Mouse (Mus musculus): ENCODE measurements around the gene Plau. TPM values are rescaled to one million over a fixed set of nuclear protein-coding genes. Genes with fewer than 3 reads are reported as not detected.

Plau gene
- polyA plus RNA-seq (2015; fragmentation: Nextera tagmentation; extraction: Ambion mirVana) = 1.0 and 1.7 TPM in 2 replicates

GRCm38 (mm10) chr14:20836171-20836904 lies at the start of gene Plau:
TSS of gene Plau (plus strand) at chr14:20836660.
- 2% methylated on average over 31 of the region's 33 CpGs for WGBS
- Histone ChIP-seq H3K4me1 (ENCODE audit: insufficient read depth, low read depth, low read length) (peaks cover 9% of the 10 kb centered on the region; the same call in 1 of the 2 replicates), H3K9me3 (ENCODE audit: low read length) (no peaks in the 10 kb centered on the region), H3K27ac (ENCODE audit: low read length) (no peak within 1 kb of the TSS), H3K9ac (replicated peaks; ENCODE audit: low read depth) (peak within 1 kb of the TSS; percentile 23; the same call in 1 of the 2 replicates), H3K36me3 (ENCODE audit: insufficient read depth, low read length) (no peaks in the 10 kb centered on the region), H3K27me3 (replicated peaks; ENCODE audit: insufficient read depth, low read length) (no peaks in the 10 kb centered on the region), H3K4me3 (ENCODE audit: low read depth, low read length) (peak within 1 kb of the TSS; percentile 34), H3K4me2 (replicated peaks; ENCODE audit: low read depth, low read length) (peak within 1 kb of the TSS; percentile 73)
- TF ChIP-seq EP300 (IDR thresholded peaks at IDR 0.05) = no peak
- TF ChIP-seq CTCF (IDR thresholded peaks at IDR 0.05) = no peak
- peak; percentile 84 for ATAC-seq
- peak; percentile 66 for DNase-seq (ENCODE audit: low spot score)

GRCm38 (mm10) chr14:20788151-20788550 lies 48.3 kb upstream of the Plau start:
- 86% methylated on average over 3 of the region's 3 CpGs for WGBS
- H3K4me3 ChIP-seq (ENCODE audit: low read depth, low read length) = no peak overlapping the region
- no peaks in the 10 kb centered on the region for H3K9me3 ChIP-seq (ENCODE audit: low read length)
- no peak overlapping the region for H3K4me2 ChIP-seq (replicated peaks; ENCODE audit: low read depth, low read length)
- no peaks in the 10 kb centered on the region for H3K27me3 ChIP-seq (replicated peaks; ENCODE audit: insufficient read depth, low read length)
- TF ChIP-seq EP300 (IDR thresholded peaks at IDR 0.05) (no peak), CTCF (IDR thresholded peaks at IDR 0.05) (no peak)
- H3K27ac ChIP-seq (ENCODE audit: low read length) = no peak overlapping the region
- no peak for DNase-seq (ENCODE audit: low spot score)
- no peak overlapping the region for H3K9ac ChIP-seq (replicated peaks; ENCODE audit: low read depth)
- ATAC-seq = no peak
- peaks cover 25% of the 10 kb centered on the region for H3K4me1 ChIP-seq (ENCODE audit: insufficient read depth, low read depth, low read length)
- H3K36me3 ChIP-seq (ENCODE audit: insufficient read depth, low read length) = 0 out of 2 replicates have a peak, but pooled peaks cover 12% of the 10 kb centered on the region

GRCm38 (mm10) chr14:20789593-20789992 lies 46.9 kb upstream of the Plau start:
- Histone ChIP-seq H3K9me3 (ENCODE audit: low read length) (no peaks in the 10 kb centered on the region), H3K4me1 (ENCODE audit: insufficient read depth, low read depth, low read length) (peaks cover 25% of the 10 kb centered on the region), H3K27me3 (replicated peaks; ENCODE audit: insufficient read depth, low read length) (no peaks in the 10 kb centered on the region), H3K36me3 (ENCODE audit: insufficient read depth, low read length) (0 out of 2 replicates have a peak, but pooled peaks cover 7% of the 10 kb centered on the region), H3K4me3 (ENCODE audit: low read depth, low read length) (no peak overlapping the region), H3K9ac (replicated peaks; ENCODE audit: low read depth) (no peak overlapping the region), H3K27ac (ENCODE audit: low read length) (no peak overlapping the region), H3K4me2 (replicated peaks; ENCODE audit: low read depth, low read length) (no peak overlapping the region)
- ATAC-seq = no peak
- 78% methylated on average over 4 of the region's 4 CpGs for WGBS
- DNase-seq (ENCODE audit: low spot score) = no peak
- no peak for TF ChIP-seq EP300 (IDR thresholded peaks at IDR 0.05)
- TF ChIP-seq CTCF (IDR thresholded peaks at IDR 0.05) = no peak

- Histone ChIP-seq H3K4me2 (replicated peaks; ENCODE audit: low read depth, low read length) (no peak overlapping the region), H3K27me3 (replicated peaks; ENCODE audit: insufficient read depth, low read length) (no peaks in the 10 kb centered on the region), H3K4me3 (ENCODE audit: low read depth, low read length) (no peak overlapping the region), H3K36me3 (ENCODE audit: insufficient read depth, low read length) (0 out of 2 replicates have a peak, but pooled peaks cover 7% of the 10 kb centered on the region), H3K27ac (ENCODE audit: low read length) (no peak overlapping the region), H3K4me1 (ENCODE audit: insufficient read depth, low read depth, low read length) (peaks cover 22% of the 10 kb centered on the region), H3K9ac (replicated peaks; ENCODE audit: low read depth) (no peak overlapping the region), H3K9me3 (ENCODE audit: low read length) (no peaks in the 10 kb centered on the region)
- DNase-seq (ENCODE audit: low spot score) (no peak), ATAC-seq (no peak)
- TF ChIP-seq EP300 (IDR thresholded peaks at IDR 0.05) (no peak), CTCF (IDR thresholded peaks at IDR 0.05) (no peak)
- WGBS = 94% methylated on average over 5 of the region's 5 CpGs
Observed at GRCm38 (mm10) chr14:20790445-20790844, 46.0 kb upstream of the Plau start.

- Histone ChIP-seq H3K4me2 (replicated peaks; ENCODE audit: low read depth, low read length) (no peak overlapping the region), H3K27ac (ENCODE audit: low read length) (no peak overlapping the region), H3K9me3 (ENCODE audit: low read length) (no peaks in the 10 kb centered on the region), H3K9ac (replicated peaks; ENCODE audit: low read depth) (no peak overlapping the region), H3K4me3 (ENCODE audit: low read depth, low read length) (no peak overlapping the region), H3K4me1 (ENCODE audit: insufficient read depth, low read depth, low read length) (peaks cover 18% of the 10 kb centered on the region), H3K36me3 (ENCODE audit: insufficient read depth, low read length) (0 out of 2 replicates have a peak, but pooled peaks cover 7% of the 10 kb centered on the region), H3K27me3 (replicated peaks; ENCODE audit: insufficient read depth, low read length) (no peaks in the 10 kb centered on the region)
- no peak for DNase-seq (ENCODE audit: low spot score)
- TF ChIP-seq CTCF (IDR thresholded peaks at IDR 0.05) (no peak), EP300 (IDR thresholded peaks at IDR 0.05) (no peak)
- no peak for ATAC-seq
- WGBS = 93% methylated on average over 6 of the region's 6 CpGs
Observed at GRCm38 (mm10) chr14:20790996-20791395, 45.5 kb upstream of the Plau start.

- no peaks in the 10 kb centered on the region for H3K27me3 ChIP-seq (replicated peaks; ENCODE audit: insufficient read depth, low read length)
- DNase-seq (ENCODE audit: low spot score) = peak; percentile 24
- no peak overlapping the region for H3K9ac ChIP-seq (replicated peaks; ENCODE audit: low read depth)
- no peak for TF ChIP-seq EP300 (IDR thresholded peaks at IDR 0.05)
- TF ChIP-seq CTCF (IDR thresholded peaks at IDR 0.05) = peak; percentile 64
- no peak for ATAC-seq
- H3K36me3 ChIP-seq (ENCODE audit: insufficient read depth, low read length) = 0 out of 2 replicates have a peak, but pooled peaks cover 7% of the 10 kb centered on the region
- peaks cover 11% of the 10 kb centered on the region for H3K4me1 ChIP-seq (ENCODE audit: insufficient read depth, low read depth, low read length)
- H3K27ac ChIP-seq (ENCODE audit: low read length) = no peak overlapping the region
- no peak overlapping the region for H3K4me2 ChIP-seq (replicated peaks; ENCODE audit: low read depth, low read length)
- no peaks in the 10 kb centered on the region for H3K9me3 ChIP-seq (ENCODE audit: low read length)
- 64% methylated on average over 16 of the region's 16 CpGs for WGBS
- no peak overlapping the region for H3K4me3 ChIP-seq (ENCODE audit: low read depth, low read length)
Observed at GRCm38 (mm10) chr14:20791511-20792242, 44.8 kb upstream of the Plau start.
